Mouse (Mus musculus): ENCODE results near the gene Fgfrl1. TPM values are rescaled to one million over a fixed set of nuclear protein-coding genes. Genes with fewer than 3 reads are reported as not detected.

The Fgfrl1 gene
- polyA plus RNA-seq (2021; fragmentation: Nextera tagmentation) = 3.9 and 4.5 TPM in 2 replicates
- long read RNA-seq, experiment 1, transcript Fgfrl1-201 (7 exons, 2,329 nt) = major isoform, 6 of 21 reads
- long read RNA-seq, experiment 1, partial matches to known transcripts = 7 of 21 reads
- long read RNA-seq, experiment 1, other reads (novel, unspliced or antisense) = 7 of 21 reads
- long read RNA-seq, experiment 2, partial matches to known transcripts = 1 of 7 reads
- long read RNA-seq, experiment 2, other reads (novel, unspliced or antisense) = 2 of 7 reads

DNA sequence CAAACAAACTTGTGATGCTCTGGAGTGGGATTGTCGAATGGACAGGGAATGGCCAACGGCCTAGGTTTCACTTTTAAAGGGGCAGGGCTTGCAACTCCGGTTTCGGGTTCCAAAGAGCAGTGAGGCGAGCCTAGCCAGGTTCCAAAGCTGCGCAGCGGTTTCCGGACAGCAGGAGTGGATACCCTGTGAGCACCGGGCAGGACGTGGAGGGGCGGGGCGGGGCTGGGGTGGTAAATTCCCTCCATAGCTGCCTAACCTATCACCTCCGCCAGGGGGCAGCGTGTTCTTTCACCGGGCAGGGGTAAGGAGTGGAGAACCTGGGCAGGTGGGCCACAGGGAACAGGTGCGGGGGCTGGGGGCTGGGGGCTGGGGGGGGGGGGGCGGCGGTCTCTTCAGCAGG is at the start of gene Fgfrl1:
TSS of gene Fgfrl1 (plus strand) at position 112 of the 400 bp plus-strand sequence.

DNA sequence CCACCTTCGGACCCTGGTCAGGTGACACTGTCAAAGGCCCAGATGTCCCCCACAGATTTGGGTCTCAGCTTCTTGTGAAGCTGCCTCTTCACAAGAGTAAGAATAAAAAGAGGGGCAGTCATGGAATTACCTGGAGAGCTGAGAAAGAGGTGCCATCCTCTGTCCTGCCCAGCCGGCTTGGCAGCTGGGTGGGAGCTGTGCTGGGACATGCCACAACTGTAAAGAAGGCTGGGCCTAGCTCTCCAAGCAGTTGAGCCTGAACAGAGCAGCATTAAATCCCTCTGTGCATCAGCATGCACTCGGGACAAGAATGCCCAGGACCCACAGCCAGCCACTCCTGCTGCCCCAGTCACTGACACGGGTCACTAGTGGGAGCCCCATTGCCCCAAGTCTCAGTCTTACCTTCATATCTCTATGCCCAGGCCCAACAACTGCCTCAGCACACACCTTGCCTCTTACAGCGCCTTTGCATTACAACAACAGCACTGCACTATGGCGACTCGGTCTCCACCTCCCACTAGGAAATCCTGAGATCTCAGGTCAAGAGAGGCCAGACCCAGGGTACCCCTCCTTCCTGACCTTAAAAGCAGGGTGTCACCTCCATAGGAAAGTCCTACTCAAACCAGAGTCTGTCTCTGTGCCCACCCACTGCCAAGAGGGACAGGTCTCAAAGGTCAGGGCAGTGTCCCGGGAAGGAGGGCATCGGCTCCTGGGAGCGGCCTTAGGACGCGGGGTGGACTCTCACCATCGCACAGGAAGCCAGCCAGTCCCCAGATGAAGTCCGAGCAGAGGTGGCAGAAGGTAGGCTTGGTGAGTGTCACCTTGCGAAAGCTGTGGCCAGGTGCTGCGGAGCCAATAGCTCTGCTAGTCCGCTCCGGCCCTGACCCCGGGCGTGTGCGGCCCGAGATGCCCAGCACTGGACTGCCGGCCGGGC is 32.2 kb upstream of the Fgfrl1 start, which contains the start of gene Idua:
TSS of gene Idua (plus strand) at position 634 of the 934 bp plus-strand sequence.

DNA sequence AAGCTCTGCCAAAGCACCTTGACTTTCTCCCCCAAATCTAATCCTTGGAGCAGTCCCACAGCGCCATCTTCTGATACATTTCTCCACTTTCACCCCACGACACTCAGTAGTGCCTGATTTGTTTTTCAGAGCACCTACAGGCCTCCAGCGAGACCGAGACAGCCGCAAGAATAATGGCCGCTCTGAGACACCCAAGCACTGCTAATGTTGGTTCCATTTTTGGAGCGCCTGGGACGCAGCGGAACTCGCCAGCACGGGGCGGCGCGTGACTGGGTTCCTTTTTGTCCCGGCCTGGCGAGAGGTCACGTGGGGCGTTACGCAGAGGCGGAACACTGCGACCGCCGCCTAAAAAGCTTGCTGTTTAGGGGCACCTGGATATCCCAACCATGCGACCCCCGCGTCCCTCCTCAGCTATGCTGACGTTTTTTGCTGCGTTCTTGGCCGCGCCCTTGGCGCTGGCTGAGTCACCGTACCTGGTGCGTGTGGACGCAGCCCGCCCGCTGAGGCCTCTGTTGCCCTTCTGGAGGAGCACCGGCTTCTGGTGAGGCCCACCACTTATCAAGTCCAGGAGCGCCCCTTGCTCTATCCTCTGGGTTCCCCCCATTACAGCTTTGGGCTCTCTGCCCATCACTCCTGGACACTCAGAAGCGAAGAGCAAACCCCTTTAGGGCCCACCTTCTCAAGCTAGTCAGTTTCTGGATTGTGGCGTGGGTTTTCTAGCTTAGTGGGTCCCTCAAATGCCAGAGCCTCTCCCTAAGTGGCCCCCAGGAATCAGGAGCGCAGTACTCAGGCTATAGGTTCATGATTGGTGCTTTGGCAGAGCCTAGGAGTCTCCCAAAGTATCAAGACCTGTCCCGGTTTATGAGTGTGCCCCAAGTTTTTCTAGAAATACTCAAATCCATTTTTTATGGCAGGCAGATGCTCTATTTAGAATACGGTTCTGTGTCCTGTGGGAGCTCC is 22.9 kb upstream of the Fgfrl1 start, which contains the start of gene Dgkq:
TSS of gene Dgkq (minus strand) at position 696 of the 960 bp plus-strand sequence.

DNA sequence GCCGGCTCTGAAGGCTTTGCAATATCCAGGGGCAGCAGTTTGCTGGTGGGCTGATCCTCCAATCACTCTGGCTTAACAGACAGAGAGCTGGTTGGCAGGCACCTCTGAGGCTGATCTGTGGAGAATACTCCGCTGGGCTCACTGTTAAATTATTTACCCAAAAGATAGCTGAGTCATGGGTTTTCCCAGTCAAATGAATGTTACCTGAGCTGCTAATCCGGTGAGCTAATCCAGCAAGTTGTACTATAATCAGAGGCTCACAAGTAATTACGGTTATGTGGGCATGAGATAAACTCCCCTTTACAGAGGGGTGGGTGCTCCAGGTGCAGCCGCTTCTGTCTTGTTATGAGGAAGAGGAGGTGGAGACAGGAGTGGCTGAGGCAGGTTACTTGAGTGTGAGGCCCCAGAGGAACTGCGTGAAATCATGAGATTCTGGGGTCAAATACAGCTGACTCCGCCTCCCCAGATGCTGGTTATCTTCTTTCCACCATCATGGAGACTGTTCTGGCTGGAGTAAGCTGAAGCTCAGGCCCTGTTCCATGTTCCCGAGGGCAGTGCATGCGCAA is 16.8 kb upstream of the Fgfrl1 start, which contains the start of gene Slc26a1:
TSS of gene Slc26a1 (minus strand) at position 319 of the 566 bp plus-strand sequence.

Other genes starting within 250 kb of the Fgfrl1 start
- 0.15 and 0.31 TPM in 2 replicates for gene Mfsd7a, start 243.5 kb upstream of the Fgfrl1 start, polyA plus RNA-seq (2021; fragmentation: Nextera tagmentation)
- 4.8 and 14.2 TPM in 2 replicates for gene Pcgf3, start 231.2 kb upstream of the Fgfrl1 start, polyA plus RNA-seq (2021; fragmentation: Nextera tagmentation)
- 245 and 495 TPM in 2 replicates for gene Cplx1, start 142.4 kb upstream of the Fgfrl1 start, polyA plus RNA-seq (2021; fragmentation: Nextera tagmentation)
- 28.3 and 58.4 TPM in 2 replicates for gene Gak, start 62.6 kb upstream of the Fgfrl1 start, polyA plus RNA-seq (2021; fragmentation: Nextera tagmentation)
- 39.3 and 41.3 TPM in 2 replicates for gene Tmem175, start 62.6 kb upstream of the Fgfrl1 start, polyA plus RNA-seq (2021; fragmentation: Nextera tagmentation)
- gene Idua, start 32.1 kb upstream of the Fgfrl1 start, polyA plus RNA-seq (2021; fragmentation: Nextera tagmentation) = 9.7 and 10.1 TPM in 2 replicates
- 4.0 and 4.8 TPM in 2 replicates for gene Dgkq, start 22.7 kb upstream of the Fgfrl1 start, polyA plus RNA-seq (2021; fragmentation: Nextera tagmentation)
- gene Slc26a1, start 16.8 kb upstream of the Fgfrl1 start, polyA plus RNA-seq (2021; fragmentation: Nextera tagmentation) = 0.74 and 0.97 TPM in 2 replicates
- gene Rnf212, start 82.6 kb downstream of the Fgfrl1 start, polyA plus RNA-seq (2021; fragmentation: Nextera tagmentation) = not detected in 2 replicates
- not detected in 2 replicates for gene Tmed11, start 103.0 kb downstream of the Fgfrl1 start, polyA plus RNA-seq (2021; fragmentation: Nextera tagmentation)
- not detected in 2 replicates for gene Vmn2r8, start 116.5 kb downstream of the Fgfrl1 start, polyA plus RNA-seq (2021; fragmentation: Nextera tagmentation)
- not detected in 2 replicates for gene Vmn2r9, start 160.2 kb downstream of the Fgfrl1 start, polyA plus RNA-seq (2021; fragmentation: Nextera tagmentation)

Data from left cerebral cortex, adult 6 months (tissue).